Mouse (Mus musculus) thymus, postnatal 4 days (tissue): ENCODE measurements around the gene Ptpn4.

ENCODE experiments used
- DNase-seq: peaks from one replicate; pipeline ENCODE4 v3.0.0; 2021

Gene Ptpn4

DNA sequence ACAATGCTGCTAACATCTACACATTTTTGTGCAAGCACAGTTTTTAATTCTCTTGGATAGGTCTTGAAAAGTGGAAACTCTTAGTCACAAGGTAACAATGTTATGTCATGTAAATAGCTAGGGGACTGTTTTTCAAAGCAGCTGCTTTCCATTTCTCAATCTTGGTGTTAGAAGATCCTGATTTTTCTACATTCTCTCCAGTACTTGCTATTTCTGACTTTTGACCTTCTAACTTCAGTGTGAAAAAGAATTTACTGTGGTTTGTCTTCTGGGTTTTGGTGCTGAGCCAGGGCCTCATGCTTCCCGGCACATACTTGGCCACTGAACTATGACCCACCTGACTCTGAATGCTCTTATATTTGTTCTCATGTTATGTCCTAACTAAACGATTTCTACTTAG is 197.4 kb downstream of the Ptpn4 start:
- no peak for DNase-seq

DNA sequence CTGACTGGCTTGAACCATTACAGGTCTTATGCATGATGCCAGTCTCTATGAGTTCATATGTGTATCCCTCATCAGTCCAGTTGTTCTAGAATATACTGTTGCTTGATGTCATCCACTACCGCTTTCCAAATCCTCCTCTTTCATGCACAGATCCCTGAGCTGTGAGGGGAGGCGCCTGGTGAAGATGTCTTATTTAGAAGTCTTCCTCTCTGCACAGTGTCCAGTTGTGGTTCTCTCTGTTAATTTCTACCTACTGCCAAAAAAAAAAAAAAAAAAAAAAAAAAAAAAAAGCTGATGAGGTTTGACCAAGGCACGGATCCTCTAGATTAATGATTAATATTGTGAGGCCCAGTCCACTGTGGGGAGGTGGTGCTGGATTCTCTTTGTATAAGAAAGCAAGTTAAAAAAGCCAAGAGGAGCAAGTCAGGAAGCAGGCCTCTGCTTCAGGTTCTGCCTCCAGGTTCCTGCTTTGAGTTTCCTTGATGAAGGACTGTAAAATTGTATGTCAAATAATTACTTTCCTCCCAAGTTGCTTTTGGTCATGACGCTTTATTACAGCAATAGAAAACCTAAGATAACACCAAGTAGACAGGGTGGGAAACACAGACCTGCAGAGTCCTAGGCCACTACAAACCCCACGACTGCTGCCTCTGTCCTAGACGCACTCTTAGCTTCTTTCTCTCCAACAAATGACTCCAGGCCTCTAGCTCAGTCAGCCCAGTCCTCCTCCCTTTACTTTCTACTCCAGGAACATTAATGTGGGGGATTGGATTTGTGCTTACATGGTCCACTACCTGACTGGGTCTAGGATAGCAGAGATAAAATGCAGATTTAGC is 200.0 kb downstream of the Ptpn4 start:
- no peak for DNase-seq

DNA sequence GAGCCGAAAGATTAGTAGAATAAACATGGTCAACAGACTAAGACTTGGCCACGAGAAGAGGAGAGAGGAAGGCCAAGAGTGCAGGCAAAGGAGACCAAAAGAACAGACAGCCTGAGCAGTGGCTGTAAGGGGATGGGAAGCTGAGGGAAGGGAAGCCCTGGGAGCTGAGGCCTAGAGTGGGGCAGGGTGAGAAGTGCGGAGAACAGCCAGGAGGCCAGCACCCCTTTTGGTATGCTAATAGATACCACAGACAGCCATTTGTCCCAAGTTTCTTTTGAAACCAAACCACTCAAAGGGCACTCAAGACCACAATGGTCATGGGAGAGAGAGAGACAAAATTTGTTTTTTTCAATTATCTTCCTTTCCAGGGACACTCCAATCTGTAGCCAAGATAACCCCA is 202.7 kb downstream of the Ptpn4 start:
- no peak for DNase-seq

DNA sequence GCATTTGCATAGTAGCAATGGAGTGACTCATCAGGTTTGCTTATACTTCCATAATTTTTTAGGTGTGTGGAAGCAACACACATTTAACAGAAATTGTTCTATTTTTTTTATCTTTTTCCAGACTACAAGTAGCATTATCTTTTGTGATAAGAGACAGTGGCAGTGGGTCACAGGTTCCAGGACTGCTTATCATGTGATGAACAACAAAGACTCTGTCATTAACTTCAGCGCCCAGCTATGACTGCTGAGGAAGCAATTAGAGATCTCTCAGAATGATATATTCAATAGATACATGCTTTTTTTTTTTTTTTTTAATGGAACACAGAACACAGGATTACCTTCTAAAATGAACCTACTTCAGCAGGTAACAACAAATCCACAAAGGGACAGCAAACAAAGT is 207.0 kb downstream of the Ptpn4 start:
- DNase-seq: no peak

DNA sequence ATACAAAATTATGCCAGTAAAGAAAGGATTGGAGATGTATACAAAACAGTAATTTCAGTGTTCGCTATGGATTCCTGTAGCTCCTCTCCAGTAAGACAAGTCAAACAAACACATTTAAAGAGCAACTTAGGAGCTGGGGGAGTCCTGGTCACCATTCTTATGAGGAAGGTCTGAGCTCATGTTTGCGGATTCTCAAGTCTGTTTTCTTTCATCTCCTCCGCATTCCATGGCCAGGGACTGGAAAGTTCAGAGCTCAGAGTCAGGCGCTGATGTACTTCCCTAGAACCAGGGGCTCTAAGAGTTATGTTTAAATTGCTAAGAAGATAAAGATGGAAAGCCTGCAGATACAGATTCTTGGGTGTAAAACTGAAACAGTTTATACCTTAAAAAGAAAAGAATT is 210.6 kb downstream of the Ptpn4 start:
- no peak for DNase-seq

DNA sequence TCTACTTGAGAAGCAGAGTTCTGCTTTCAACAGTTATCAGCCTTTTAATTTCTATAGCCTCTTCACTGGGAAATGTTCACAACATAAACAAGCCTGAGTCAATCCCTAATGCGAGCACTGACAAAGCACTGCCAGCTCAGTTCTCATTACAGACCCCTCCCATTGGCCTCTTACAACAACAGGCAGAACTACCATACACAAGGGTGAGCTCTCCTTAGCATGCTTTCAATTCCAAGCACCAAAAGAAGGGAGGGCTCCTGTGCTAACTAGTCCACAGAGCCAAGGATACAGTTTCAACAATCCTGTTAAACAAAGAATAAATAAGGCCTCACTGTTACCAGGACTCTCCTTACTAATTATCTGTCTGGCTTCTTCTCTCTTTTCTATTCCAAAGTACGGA is 213.0 kb downstream of the Ptpn4 start:
- no peak for DNase-seq

DNA sequence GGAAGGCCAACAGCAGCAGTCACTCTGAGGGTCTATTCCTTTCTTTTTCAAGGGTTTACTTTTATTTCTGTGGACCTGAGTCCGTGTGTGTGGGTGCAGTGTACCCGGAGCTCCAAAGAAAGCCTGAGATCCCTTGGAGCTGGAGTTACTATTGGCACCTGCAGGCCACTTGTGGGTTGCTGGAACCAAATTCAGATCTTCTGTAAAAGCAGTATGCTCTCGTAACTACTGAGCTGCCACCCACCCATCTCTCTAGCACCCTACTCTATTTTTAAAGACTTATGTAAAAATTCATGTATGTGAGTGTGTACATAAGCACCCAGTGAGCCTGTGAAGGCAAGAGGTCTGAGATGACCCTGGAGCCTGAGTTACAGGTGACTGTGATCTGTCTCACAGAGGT is 232.0 kb downstream of the Ptpn4 start:
- DNase-seq: no peak
